In genomic region chr11:35985841-35986393, GRCm38 (mm10) we compare ENCODE assay signal across 8 mouse cellular contexts. TPM values are rescaled to one million over a fixed set of nuclear protein-coding genes. Genes with fewer than 3 reads are reported as not detected.
DNase-seq lines count a peak whose midpoint lies in the region; ATAC-seq lines count a peak whose summit lies in the region.

No protein-coding gene starts in this region.

- no peaks in the 10 kb centered on the region for H3K9me3 ChIP-seq in kidney, embryonic 14.5 days (ENCODE audit: control insufficient read depth, low read length)
- H3K9me3 ChIP-seq in limb, embryonic 11.5 days (ENCODE audit: control insufficient read depth, low read length): no peaks in the 10 kb centered on the region
- no peaks in the 10 kb centered on the region for H3K9me3 ChIP-seq in midbrain, embryonic 16.5 days (replicated peaks; ENCODE audit: control insufficient read depth, low read length, poor library complexity, severe bottlenecking)

- H3K27ac ChIP-seq in kidney, embryonic 14.5 days (ENCODE audit: low read depth, low read length): no peak overlapping the region
- no peak overlapping the region for H3K27ac ChIP-seq in limb, embryonic 11.5 days (replicated peaks; ENCODE audit: low read depth, low read length)
- peak overlapping the region; percentile 63; the same call in 1 of the 2 replicates for H3K27ac ChIP-seq in midbrain, embryonic 16.5 days (ENCODE audit: low read length)

- peak overlapping the region; percentile 25 for H3K4me3 ChIP-seq in kidney, embryonic 14.5 days (ENCODE audit: low read length)
- H3K4me3 ChIP-seq in limb, embryonic 11.5 days (ENCODE audit: low read depth, low read length): no peak overlapping the region
- H3K4me3 ChIP-seq in midbrain, embryonic 16.5 days (ENCODE audit: low read depth, low read length): peak overlapping the region; percentile 28

- no peak overlapping the region; the same call in 1 of the 2 replicates for H3K9ac ChIP-seq in kidney, embryonic 14.5 days (ENCODE audit: low read depth, low read length)
- no peak overlapping the region for H3K9ac ChIP-seq in limb, embryonic 11.5 days (ENCODE audit: low read length)
- H3K9ac ChIP-seq in midbrain, embryonic 16.5 days (ENCODE audit: low read depth, low read length): peak overlapping the region; percentile 56

- H3K4me2 ChIP-seq in kidney, embryonic 14.5 days (replicated peaks; ENCODE audit: low read depth, low read length): peak overlapping the region; percentile 48
- peak overlapping the region; percentile 45 for H3K4me2 ChIP-seq in limb, embryonic 11.5 days (ENCODE audit: low read depth, severe bottlenecking)
- H3K4me2 ChIP-seq in midbrain, embryonic 16.5 days (ENCODE audit: low read length): peak overlapping the region; percentile 61

- H3K36me3 ChIP-seq in kidney, embryonic 14.5 days (ENCODE audit: control insufficient read depth, insufficient read depth, low read length): no peaks in the 10 kb centered on the region
- H3K36me3 ChIP-seq in limb, embryonic 11.5 days (ENCODE audit: control insufficient read depth, insufficient read depth, low read length): no peaks in the 10 kb centered on the region
- no peaks in the 10 kb centered on the region for H3K36me3 ChIP-seq in midbrain, embryonic 16.5 days (ENCODE audit: control insufficient read depth, insufficient read depth, low read length)

- DNase-seq in adrenal gland, adult 2 months: peak; percentile 69
- DNase-seq in adrenal gland, postnatal 4 days (ENCODE audit: low spot score in 2 of 2): no peak
- peak; percentile 7 for DNase-seq in c-Kit-positive CD71-positive TER-119-negative erythroid progenitor cells, embryonic 14.5 days (ENCODE audit: low read depth)
- peak; percentile 88 to 94 for DNase-seq in frontal cortex, adult 2 months (ENCODE audit: extremely low spot score in 1 of 2, low spot score in 1 of 2)
- DNase-seq in limb, embryonic 11.5 days (ENCODE audit: low spot score): peak; percentile 53
- peak; percentile 57 for DNase-seq in thymus, postnatal 4 days

- ATAC-seq in kidney, embryonic 14.5 days (ENCODE audit: low FRiP score, low TSS enrichment): peak; percentile 75
- peak; percentile 70 for ATAC-seq in limb, embryonic 11.5 days (ENCODE audit: insufficient number of reproducible peaks, low FRiP score, low TSS enrichment, low read depth)
- ATAC-seq in midbrain, embryonic 16.5 days: peak; percentile 89

- H3K27me3 ChIP-seq in kidney, embryonic 14.5 days (ENCODE audit: control insufficient read depth, insufficient read depth, low read length): peaks cover 4% of the 10 kb centered on the region
- H3K27me3 ChIP-seq in limb, embryonic 11.5 days (ENCODE audit: control insufficient read depth, insufficient read depth, low read length): peaks cover 10% of the 10 kb centered on the region; the same call in 1 of the 2 replicates
- 0 out of 2 replicates have a peak, but pooled peaks cover 2% of the 10 kb centered on the region for H3K27me3 ChIP-seq in midbrain, embryonic 16.5 days (ENCODE audit: control insufficient read depth, insufficient read depth, low read depth, low read length)

- peaks cover 10% of the 10 kb centered on the region; the same call in 1 of the 2 replicates for H3K4me1 ChIP-seq in kidney, embryonic 14.5 days (ENCODE audit: control insufficient read depth, insufficient read depth, low read length)
- H3K4me1 ChIP-seq in limb, embryonic 11.5 days (ENCODE audit: control insufficient read depth, insufficient read depth, low read length): peaks cover 2% of the 10 kb centered on the region; the same call in 1 of the 2 replicates
- H3K4me1 ChIP-seq in midbrain, embryonic 16.5 days (ENCODE audit: control insufficient read depth, insufficient read depth, low read length): 0 out of 2 replicates have a peak, but pooled peaks cover 7% of the 10 kb centered on the region

- WGBS in kidney, embryonic 14.5 days: under 1% methylated on average over 19 of the region's 19 CpGs
- under 1% methylated on average over 19 of the region's 19 CpGs for WGBS in limb, embryonic 11.5 days
- under 1% methylated on average over 19 of the region's 19 CpGs for WGBS in midbrain, embryonic 16.5 days

RNA-seq across cellular contexts. Expression of gene Wwc1, which starts 5.6 kb away (rescaled TPM):
- total RNA-seq in adrenal gland, adult 2 months (2021): 10 to 100 TPM; 81.6 to 88.3 TPM
- polyA plus RNA-seq in adrenal gland, adult 2 months (2012; rRNA removed): 27.1 and 35.2 TPM in 2 replicates
- 10 to 100 TPM; 39.6 to 57.7 TPM for total RNA-seq in adrenal gland, postnatal 4 days (2021)
- polyA plus RNA-seq in frontal cortex, adult 2 months (2012; rRNA removed): 66.6 and 79.1 TPM in 2 replicates
- 5.0 and 9.5 TPM in 2 replicates for polyA plus RNA-seq in kidney, embryonic 14.5 days (2014; fragmentation: Nextera tagmentation; extraction: Ambion mirVana)
- polyA plus RNA-seq in limb, embryonic 11.5 days (2014; fragmentation: Nextera tagmentation; extraction: Ambion mirVana): 2.1 and 2.6 TPM in 2 replicates
- polyA plus RNA-seq in midbrain, embryonic 16.5 days (2015; fragmentation: Nextera tagmentation; extraction: Ambion mirVana): 6.9 and 7.8 TPM in 2 replicates

Comparison
In these comparisons a context has a peak if more than half of its experiments do, and no peak if none do; other contexts are left out.
1. DNase-seq: peak in adrenal gland, adult 2 months (single experiment), c-Kit-positive CD71-positive TER-119-negative erythroid progenitor cells, embryonic 14.5 days (single experiment), frontal cortex, adult 2 months (2 of 2), limb, embryonic 11.5 days (single experiment) and thymus, postnatal 4 days (single experiment); none in adrenal gland, postnatal 4 days (0 of 2).
2. Peak in every context shown above with its lines, with median percentiles within 50 percentile points of each other: ATAC-seq and H3K4me2 ChIP-seq.